Mouse (Mus musculus) frontal cortex, postnatal 36 days (tissue): Measurements from ENCODE around the gene Plekha7.
A peak's percentile ranks its signal among the peaks of the same experiment; 100 is the strongest.

Experiments
- DNase-seq, 2 experiments: peaks; one replicate each; pipeline ENCODE4 v3.0.0; 2022; ENCODE audit warnings: low spot score in 2 of 2

Gene Plekha7

DNA sequence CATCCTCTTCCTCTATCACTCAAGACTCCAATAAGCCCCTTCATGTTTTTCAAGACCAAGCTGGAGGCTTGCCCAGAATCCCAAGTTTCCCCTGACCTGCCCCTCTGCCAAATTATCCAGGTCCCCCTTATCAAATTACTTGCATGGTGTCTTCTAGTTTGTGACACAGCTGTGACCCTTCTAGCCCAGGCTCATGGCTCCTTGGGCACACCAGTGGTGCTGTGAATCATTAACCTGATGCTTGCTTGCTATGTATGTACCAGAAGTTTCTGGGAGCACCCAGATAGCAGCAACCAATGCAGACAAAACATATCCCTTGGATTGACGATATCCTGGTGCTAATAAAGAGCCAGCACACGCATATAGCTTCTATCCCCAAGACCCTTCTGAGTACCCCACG lies 19.2 kb downstream of the Plekha7 start:
- no peak for DNase-seq

DNA sequence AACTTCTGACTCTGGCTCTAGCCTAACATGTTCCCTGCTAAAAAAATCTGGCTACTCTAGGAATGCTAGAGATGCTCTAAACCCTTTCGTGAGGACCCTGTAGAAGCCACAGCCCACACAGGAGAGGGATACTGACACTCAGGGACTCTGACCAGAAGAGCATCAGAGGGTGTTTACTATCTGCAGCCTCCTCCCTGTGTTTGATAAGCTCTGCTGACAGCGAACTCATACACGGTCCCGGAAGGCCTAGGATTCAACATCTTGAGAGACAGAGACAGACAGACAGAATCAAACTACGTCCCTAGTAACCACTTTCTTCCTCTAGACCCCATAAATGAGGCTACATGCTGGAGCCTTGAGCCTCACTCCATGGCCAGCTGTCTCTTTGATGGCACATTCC lies 20.2 kb downstream of the Plekha7 start:
- DNase-seq = no peak

GRCm38 (mm10) chr7:116286611-116287355 lies 21.4 kb downstream of the Plekha7 start:
- no peak for DNase-seq

GRCm38 (mm10) chr7:116286173-116286572 lies 22.0 kb downstream of the Plekha7 start:
- no peak for DNase-seq

DNA sequence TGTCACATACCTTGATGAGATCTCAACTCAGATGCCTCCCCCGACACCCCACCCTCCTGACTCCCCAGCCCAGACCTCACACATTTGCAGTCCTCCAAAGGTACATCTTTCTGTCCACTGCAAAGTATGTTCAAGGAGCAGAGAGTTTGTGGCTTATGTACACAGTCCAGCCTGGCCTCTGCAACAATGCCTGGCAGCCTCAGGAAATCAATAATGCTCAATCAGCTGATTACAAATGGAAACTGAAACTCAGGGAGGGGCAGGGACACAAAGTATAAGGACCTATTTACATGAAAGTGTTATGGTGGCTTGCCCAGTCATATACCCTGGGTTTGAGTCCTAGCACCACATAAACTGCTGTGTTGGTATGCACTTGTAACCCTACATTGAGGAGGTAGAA lies 23.0 kb downstream of the Plekha7 start:
- no peak for DNase-seq

DNA sequence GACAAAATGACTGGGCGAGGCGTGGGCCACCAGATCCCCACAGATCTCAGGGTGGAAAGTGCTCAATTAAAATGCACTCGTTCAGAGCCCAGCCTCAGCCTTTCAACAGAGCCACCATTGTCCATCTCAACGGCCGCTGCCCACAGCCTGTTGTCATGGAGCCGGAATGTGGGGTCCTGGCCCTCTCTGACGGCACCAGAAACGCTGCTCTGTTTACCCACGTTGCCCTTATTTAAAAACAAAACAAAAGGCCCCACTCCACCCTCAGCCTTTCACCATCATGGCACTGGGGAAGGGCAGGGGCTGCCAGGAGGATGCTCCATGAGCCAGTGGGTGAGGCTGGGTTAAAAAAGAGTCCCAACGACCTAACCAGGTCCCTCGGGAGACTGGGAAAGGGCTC lies 25.4 kb downstream of the Plekha7 start:
- peak; percentile 5 to 40 for DNase-seq

DNA sequence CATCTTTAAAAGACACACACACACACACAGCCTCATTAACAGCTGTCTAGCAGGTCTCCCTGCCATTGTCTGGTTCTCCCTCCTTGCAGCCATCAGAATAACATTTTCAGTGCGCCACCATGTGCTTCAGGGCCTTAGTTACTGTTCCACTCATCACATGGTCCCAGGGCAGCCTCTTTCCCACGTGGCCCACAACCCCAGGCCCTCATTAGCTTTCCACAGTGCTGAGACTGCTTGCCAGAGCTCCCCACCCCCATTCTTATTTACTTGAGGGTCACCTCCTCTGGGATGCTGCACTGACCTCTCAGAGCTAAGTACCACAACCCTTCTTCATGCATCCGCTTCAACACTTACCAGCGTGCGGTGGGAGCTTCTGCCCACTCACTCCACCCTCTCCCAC lies 28.1 kb downstream of the Plekha7 start:
- DNase-seq = no peak

- no peak for DNase-seq
These were observed 29.9 kb downstream of the Plekha7 start for GRCm38 (mm10) chr7:116278280-116278679.

- no peak for DNase-seq
These were observed 31.9 kb downstream of the Plekha7 start for GRCm38 (mm10) chr7:116276315-116276714.

GRCm38 (mm10) chr7:116273111-116273510 lies 35.1 kb downstream of the Plekha7 start:
- DNase-seq = no peak

DNA sequence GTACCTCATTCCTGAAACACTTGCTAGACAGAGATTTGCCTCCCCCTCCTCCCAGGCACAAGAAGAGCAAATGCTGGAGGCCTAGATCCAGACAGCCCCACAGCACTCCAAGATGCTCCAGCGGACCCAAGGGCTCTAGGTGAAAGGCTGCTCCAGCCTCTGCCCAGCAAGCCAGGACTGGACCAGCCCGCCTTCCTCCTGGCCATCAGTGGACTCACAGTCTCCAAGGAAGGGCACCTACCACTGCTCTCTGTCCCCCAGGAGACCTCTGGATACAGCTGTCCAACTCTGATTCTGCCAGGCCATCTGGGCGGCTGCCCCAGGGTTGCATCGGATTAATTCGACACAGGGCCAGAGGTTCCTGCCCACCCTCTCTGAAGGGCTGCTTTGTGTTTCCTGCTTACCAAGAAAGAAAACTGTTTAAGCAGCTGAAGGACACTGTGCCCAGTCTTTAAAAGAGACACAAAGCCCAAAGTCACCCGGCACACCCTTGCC lies 38.6 kb downstream of the Plekha7 start:
- no peak for DNase-seq

- DNase-seq = no peak
These were observed 39.9 kb downstream of the Plekha7 start for GRCm38 (mm10) chr7:116268113-116268926.

GRCm38 (mm10) chr7:116263281-116263680 lies 44.9 kb downstream of the Plekha7 start:
- DNase-seq = no peak

DNA sequence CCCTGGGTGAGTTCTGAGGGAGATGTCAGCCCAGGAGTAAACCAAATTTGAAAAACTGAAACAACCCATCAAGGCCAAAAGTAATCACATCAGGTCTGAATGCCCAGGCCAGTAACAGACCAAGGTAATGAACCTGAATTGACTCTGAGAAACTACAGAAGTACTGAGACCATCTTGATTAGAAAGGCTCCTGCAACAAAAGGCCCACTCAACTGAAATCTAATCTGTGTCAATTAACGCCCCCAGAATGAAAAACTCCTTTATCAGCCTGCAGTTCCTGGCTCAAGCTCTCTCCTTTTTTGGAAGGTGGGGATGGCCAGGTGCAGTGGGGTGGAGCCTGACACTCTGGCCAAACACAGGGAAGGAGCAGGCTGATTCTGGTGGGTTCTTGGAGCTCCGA lies 45.7 kb downstream of the Plekha7 start:
- no peak for DNase-seq

DNA sequence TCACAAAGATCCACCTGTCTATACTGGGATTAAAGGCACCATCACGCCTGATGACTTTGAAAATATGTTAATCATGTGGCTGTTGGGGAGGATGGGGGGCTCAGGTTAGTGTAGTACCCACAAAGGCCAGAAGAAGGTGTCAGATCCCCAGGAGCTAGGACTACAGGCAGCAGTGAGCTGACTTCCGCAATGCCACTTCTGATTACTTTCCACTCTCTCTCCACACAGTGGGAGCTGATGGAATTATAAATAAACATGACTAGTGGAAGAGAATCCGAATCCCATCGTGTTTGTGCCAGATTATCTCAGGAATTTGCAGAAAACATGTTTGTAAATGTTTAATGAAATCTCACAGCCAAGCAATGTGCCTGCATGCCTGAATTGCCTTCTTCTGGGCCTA lies 46.1 kb downstream of the Plekha7 start:
- no peak for DNase-seq

DNA sequence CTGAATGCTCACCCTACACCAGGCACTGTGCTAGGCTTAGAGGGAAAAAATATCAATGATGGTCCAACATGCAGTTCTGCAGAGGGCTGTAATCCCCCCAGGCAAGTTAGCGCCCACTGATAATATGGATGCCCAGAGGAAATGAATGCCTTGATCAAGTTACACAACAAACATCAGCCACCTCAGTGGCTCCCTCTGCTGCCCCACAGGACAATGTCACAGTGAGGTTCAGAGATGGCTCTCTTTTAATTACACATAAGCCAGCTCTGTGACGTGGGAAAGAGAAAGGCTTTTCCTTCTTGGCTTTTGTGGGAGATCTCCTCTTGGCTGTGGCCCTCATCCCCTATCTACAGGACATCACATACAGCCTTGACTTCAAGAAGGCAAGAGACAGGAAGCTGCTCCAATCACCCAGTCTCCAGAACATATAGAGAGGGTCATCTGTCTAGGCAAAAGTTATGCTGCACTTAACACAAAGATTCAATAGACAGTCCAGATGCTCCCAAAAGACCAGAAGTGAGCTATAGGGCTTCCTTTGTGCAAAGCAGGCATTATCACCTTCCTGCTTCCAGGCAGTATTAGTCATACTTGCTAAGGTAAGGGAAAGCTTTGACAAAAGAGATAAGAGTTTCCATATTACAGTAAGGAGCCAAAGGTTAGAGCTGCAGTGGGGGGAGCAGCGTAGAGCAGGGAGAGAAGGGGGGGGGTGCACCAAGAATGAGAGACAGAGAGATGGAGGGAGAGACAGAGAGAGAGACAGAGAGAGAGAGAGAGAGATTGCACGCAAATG lies 47.2 kb downstream of the Plekha7 start:
- DNase-seq = no peak

- DNase-seq = peak; percentile 75 to 84
These were observed 49.6 kb downstream of the Plekha7 start for GRCm38 (mm10) chr7:116258464-116259185.

DNA sequence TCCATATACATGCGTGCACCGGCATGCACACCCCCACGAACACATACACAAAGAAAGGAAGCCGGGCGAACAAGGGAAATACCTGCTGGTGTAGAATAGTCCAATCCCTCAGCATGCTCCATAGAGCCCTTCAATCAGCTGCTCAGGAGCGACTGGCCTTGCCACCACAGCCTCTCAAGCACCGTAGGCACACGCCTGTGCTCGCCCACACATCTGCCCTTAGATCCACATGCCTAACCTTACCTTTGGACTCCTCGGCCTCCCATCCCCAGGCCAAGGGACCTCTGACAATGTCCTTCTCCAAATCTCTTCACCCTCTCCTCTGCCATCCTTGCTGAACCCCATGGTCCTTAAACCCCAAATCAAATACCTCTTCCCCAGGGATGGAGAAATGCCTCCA lies 50.2 kb downstream of the Plekha7 start:
- no peak for DNase-seq

GRCm38 (mm10) chr7:116255664-116256063 lies 52.5 kb downstream of the Plekha7 start:
- DNase-seq = no peak

DNA sequence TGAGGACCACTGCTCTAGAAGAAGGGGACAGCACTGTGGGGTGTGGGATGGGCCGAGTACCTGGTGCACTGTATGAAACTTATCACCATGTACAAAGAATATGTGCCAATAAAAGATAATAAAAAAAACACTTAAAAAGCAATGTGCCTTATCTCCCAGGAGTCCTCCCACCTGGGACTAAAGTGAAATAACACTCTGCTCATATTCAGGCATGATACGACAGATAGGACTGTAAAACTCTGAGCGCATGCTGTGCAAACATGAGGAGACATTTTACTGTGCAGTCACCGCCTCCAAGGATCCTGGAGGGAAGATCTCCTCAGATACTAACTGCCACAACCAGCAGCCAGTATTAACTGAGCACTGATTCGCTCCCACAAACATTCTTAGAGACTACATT lies 53.5 kb downstream of the Plekha7 start:
- no peak for DNase-seq

- no peak for DNase-seq
These were observed 55.7 kb downstream of the Plekha7 start for GRCm38 (mm10) chr7:116252470-116252869.

DNA sequence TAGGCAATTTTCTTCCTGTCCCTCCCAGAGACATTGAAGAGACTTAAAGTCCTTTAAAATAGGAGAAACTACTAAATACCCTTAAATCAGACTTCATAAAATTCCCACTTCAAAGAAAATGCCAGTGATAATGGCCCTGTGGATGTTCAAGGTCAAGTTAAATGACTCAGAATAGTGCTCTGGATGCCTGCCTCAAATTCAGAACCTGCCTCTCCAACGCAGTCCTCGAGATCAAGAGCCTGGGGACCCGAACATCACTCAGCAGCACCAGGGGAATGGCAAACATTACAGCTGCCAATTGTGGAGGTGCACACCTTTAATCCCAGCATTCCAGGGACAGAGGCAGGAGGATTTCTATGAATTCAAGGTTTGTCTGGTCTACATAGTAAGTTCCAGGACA lies 56.7 kb downstream of the Plekha7 start:
- no peak for DNase-seq
